Mouse (Mus musculus) inflammation-experienced regulatory T-cells, adult 6 months (primary cell): ENCODE measurements around the gene Lgals9. TPM values are rescaled to one million over a fixed set of nuclear protein-coding genes. Genes with fewer than 3 reads are reported as not detected.

Source experiments
- ATAC-seq: one replicate; pipeline ENCODE4 v1.8.0; 2017
- polyA plus RNA-seq, 3 experiments: library from polyadenylated mRNA; unstranded; fragments of 100-300 nt; shearing (Covaris generic); gene quantifications; one replicate each; pipeline ENCODE4 v1.2.1; 2017

The Lgals9 gene
- polyA plus RNA-seq, 3 experiments from 2014 or later = 166 to 316 (median 259) TPM

GRCm38 (mm10) chr11:78916410-78916809 is 68.3 kb downstream of the Lgals9 start:
- no peak for ATAC-seq

- ATAC-seq = no peak
Observed at GRCm38 (mm10) chr11:78915473-78915872, 69.3 kb downstream of the Lgals9 start.

Other genes starting within 250 kb of the Lgals9 start
- gene Ccnq, start 233.2 kb downstream of the Lgals9 start, polyA plus RNA-seq = 10 to 100 TPM; 32.5 to 41.1 (median 38.2) TPM
- 10 to 100 TPM; 17.9 to 38.4 (median 28.3) TPM for gene Lyrm9, start 158.4 kb downstream of the Lgals9 start, polyA plus RNA-seq
- gene Nos2, start 64.2 kb downstream of the Lgals9 start, polyA plus RNA-seq = not detected
- 1 to 10 TPM; 3.6 to 4.6 (median 3.9) TPM for gene Ksr1, start 161.5 kb upstream of the Lgals9 start, polyA plus RNA-seq